Mouse (Mus musculus) MEL (cell line): ENCODE measurements around the gene C1qbp. TPM values are rescaled to one million over a fixed set of nuclear protein-coding genes. Genes with fewer than 3 reads are reported as not detected.
A peak's percentile ranks its signal among the peaks of the same experiment; 100 is the strongest.

Experiments
- DNase-seq: peaks from one replicate; pipeline ENCODE4 v3.0.0; 2011; ENCODE audit warnings: low read depth, low spot score
- H3K27ac ChIP-seq: 2 replicates; pipeline ENCODE4 v1.5.1; 2012; ENCODE audit warnings: low read depth, mild to moderate bottlenecking, control low read depth, low read length, moderate library complexity; ENCODE audit not compliant: control insufficient read depth
- H3K27me3 ChIP-seq, 2 experiments: fragments of 150-350 bp in 1 of 2; sonication (generic) in 1 of 2; 2 replicates each; pipeline ENCODE4 v1.6.1; 2012; ENCODE audit warnings: low read length in 2 of 2, mild to moderate bottlenecking in 2 of 2, improper control_type of control experiment in 1 of 2, moderate library complexity in 1 of 2; ENCODE audit not compliant: insufficient read depth in 2 of 2, control insufficient read depth in 1 of 2
- H3K36me3 ChIP-seq, 2 experiments: 2 replicates each; pipeline ENCODE4 v1.6.1; 2012 to 2014; ENCODE audit warnings: low read length in 2 of 2, improper control_type of control experiment in 1 of 2, inconsistent platforms in 1 of 2, mild to moderate bottlenecking in 1 of 2; ENCODE audit not compliant: insufficient read depth in 2 of 2, control insufficient read depth in 1 of 2
- H3K4me1 ChIP-seq, 2 experiments: fragments of 150-350 bp in 1 of 2; sonication (generic) in 1 of 2; 2 replicates each; pipeline ENCODE4 v1.6.1; 2012; ENCODE audit warnings: low read length in 2 of 2, improper control_type of control experiment in 1 of 2, mild to moderate bottlenecking in 1 of 2; ENCODE audit not compliant: insufficient read depth in 2 of 2, control insufficient read depth in 1 of 2
- H3K4me3 ChIP-seq, 2 experiments: fragments of 150-350 bp in 1 of 2; sonication (generic) in 1 of 2; 2 replicates each; pipeline ENCODE4 v1.5.1; 2012; ENCODE audit warnings: low read depth in 2 of 2, low read length in 2 of 2, mild to moderate bottlenecking in 2 of 2, moderate library complexity in 2 of 2, control low read depth in 1 of 2, improper control_type of control experiment in 1 of 2; ENCODE audit not compliant: control insufficient read depth in 1 of 2, insufficient read depth in 1 of 2
- H3K79me2 ChIP-seq: 2 replicates; pipeline ENCODE4 v1.6.1; 2012; ENCODE audit warnings: mild to moderate bottlenecking, low read length, moderate library complexity; ENCODE audit not compliant: control insufficient read depth, poor library complexity, insufficient read depth
- H3K9ac ChIP-seq: 2 replicates; pipeline ENCODE4 v1.6.1; 2012; ENCODE audit warnings: low read depth, mild to moderate bottlenecking, control low read depth, low read length, moderate library complexity; ENCODE audit not compliant: control insufficient read depth, poor library complexity, severe bottlenecking
- H3K9me3 ChIP-seq: fragments of 150-350 bp; sonication (generic); replicated peaks from 2 replicates; pipeline ENCODE4 v1.6.1; 2012; ENCODE audit warnings: mild to moderate bottlenecking, low read length, improper control_type of control experiment, moderate library complexity; ENCODE audit not compliant: insufficient read depth
- CTCF ChIP-seq, 3 experiments: IDR thresholded peaks in 2 of 3; conservative IDR thresholded peaks in 1 of 3; 2 replicates each; pipeline ENCODE4 v1.5.1; 2011 to 2012; ENCODE audit warnings: low read length in 3 of 3, low read depth in 2 of 3, mild to moderate bottlenecking in 2 of 3, improper control_type of control experiment in 1 of 3, inconsistent platforms in 1 of 3, mixed read lengths in 1 of 3, moderate library complexity in 1 of 3; ENCODE audit not compliant: control insufficient read depth in 1 of 3, insufficient read depth in 1 of 3, poor library complexity in 1 of 3, severe bottlenecking in 1 of 3
- ETS1 ChIP-seq: IDR thresholded peaks from 2 replicates; pipeline ENCODE4 v1.6.1; 2012; ENCODE audit warnings: low read depth, mild to moderate bottlenecking, inconsistent platforms, low read length, improper control_type of control experiment, moderate library complexity
- GABPA ChIP-seq: IDR thresholded peaks from 2 replicates; pipeline ENCODE4 v1.6.1; 2012; ENCODE audit warnings: low read depth, mild to moderate bottlenecking, inconsistent platforms, low read length, improper control_type of control experiment, moderate library complexity
- GATA1 ChIP-seq: IDR thresholded peaks from 2 replicates; pipeline ENCODE4 v1.6.1; 2011; ENCODE audit warnings: low read depth, low read length, improper control_type of control experiment
- HCFC1 ChIP-seq: IDR thresholded peaks from 2 replicates; pipeline ENCODE4 v1.6.1; 2012; ENCODE audit warnings: low read depth, mild to moderate bottlenecking, inconsistent platforms, low read length, improper control_type of control experiment, moderate library complexity
- KAT2A ChIP-seq: conservative IDR thresholded peaks from 2 replicates; pipeline ENCODE4 v1.6.1; 2012; ENCODE audit warnings: low read depth, low read length, improper control_type of control experiment, inconsistent platforms
- MAFK ChIP-seq: IDR thresholded peaks from 2 replicates; pipeline ENCODE4 v1.6.1; 2011; ENCODE audit warnings: low read depth, mild to moderate bottlenecking, low read length, improper control_type of control experiment, borderline replicate concordance
- MAZ ChIP-seq: IDR thresholded peaks from 2 replicates; pipeline ENCODE4 v1.6.1; 2012; ENCODE audit warnings: low read depth, mild to moderate bottlenecking, inconsistent platforms, low read length, improper control_type of control experiment
- MYB ChIP-seq: IDR thresholded peaks from 2 replicates; pipeline ENCODE4 v1.6.1; 2011; ENCODE audit warnings: mild to moderate bottlenecking, low read depth, low read length, improper control_type of control experiment
- NELFE ChIP-seq: IDR thresholded peaks from 2 replicates; pipeline ENCODE4 v1.6.1; 2011; ENCODE audit warnings: low read depth, low read length, improper control_type of control experiment
- NRF1 ChIP-seq: IDR thresholded peaks from 2 replicates; pipeline ENCODE4 v1.6.1; 2014; ENCODE audit warnings: low read depth, mild to moderate bottlenecking, inconsistent platforms, low read length, improper control_type of control experiment, moderate library complexity; ENCODE audit not compliant: poor library complexity, insufficient read depth, severe bottlenecking
- POLR2A ChIP-seq, 2 experiments: IDR thresholded peaks; 2 replicates each; pipeline ENCODE4 v1.6.1; 2011 to 2012; ENCODE audit warnings: low read length in 2 of 2, mild to moderate bottlenecking in 2 of 2, control low read depth in 1 of 2, improper control_type of control experiment in 1 of 2, low read depth in 1 of 2, moderate library complexity in 1 of 2; ENCODE audit not compliant: control insufficient read depth in 1 of 2, insufficient read depth in 1 of 2, poor library complexity in 1 of 2
- POLR2AphosphoS2 ChIP-seq: IDR thresholded peaks from 2 replicates; pipeline ENCODE4 v1.6.1; 2011; ENCODE audit warnings: low read length, improper control_type of control experiment
- RAD21 ChIP-seq: IDR thresholded peaks from 2 replicates; pipeline ENCODE4 v1.6.1; 2011; ENCODE audit warnings: mild to moderate bottlenecking, low read depth, low read length, improper control_type of control experiment
- SIN3A ChIP-seq: IDR thresholded peaks from 2 replicates; pipeline ENCODE4 v1.6.1; 2012; ENCODE audit warnings: low read length, improper control_type of control experiment, inconsistent platforms
- SMC3 ChIP-seq: IDR thresholded peaks from 2 replicates; pipeline ENCODE4 v1.6.1; 2011; ENCODE audit warnings: low read depth, low read length, improper control_type of control experiment
- USF1 ChIP-seq: IDR thresholded peaks from 2 replicates; pipeline ENCODE4 v1.6.1; 2014; ENCODE audit warnings: low read depth, mild to moderate bottlenecking, inconsistent platforms, low read length, improper control_type of control experiment, moderate library complexity
- ZMIZ1 ChIP-seq: IDR thresholded peaks from 2 replicates; pipeline ENCODE4 v1.6.1; 2012; ENCODE audit warnings: low read depth, mild to moderate bottlenecking, inconsistent platforms, low read length, improper control_type of control experiment, moderate library complexity
- ZNF384 ChIP-seq: IDR thresholded peaks from 2 replicates; pipeline ENCODE4 v1.6.1; 2012; ENCODE audit warnings: low read depth, mild to moderate bottlenecking, inconsistent platforms, low read length, improper control_type of control experiment
- polyA plus RNA-seq, 2 experiments: library from polyadenylated mRNA; stranded (reverse) in 1 of 2; unstranded in 1 of 2; fragments of >175 nt in 1 of 2; fragments of >200 nt in 1 of 2; gene quantifications; 2 replicates each; pipeline versions ENCODE4 v1.2.1 to v1.2.4; 2012; ENCODE audit warnings: low replicate concordance in 2 of 2, low read depth in 1 of 2; ENCODE audit not compliant: insufficient read length in 2 of 2, insufficient read depth in 1 of 2, missing spikeins in 1 of 2
- total RNA-seq: library from RNA; depleted of rRNA; stranded (reverse); fragments of 300-350 nt; gene quantifications from 2 replicates; pipeline ENCODE4 v1.2.3, GENCODE M21; 2012

The C1qbp gene
- total and polyA plus RNA-seq, 3 experiments = 164 to 614 TPM; not detected in 1

GRCm38 (mm10) chr11:70980232-70980631, 2.6 kb downstream of the C1qbp start:
- DNase-seq = no peak
- Histone ChIP-seq H3K9ac (no peak overlapping the region), H3K36me3 (peaks cover 23 to 33% of the 10 kb centered on the region in 2 experiments), H3K79me2 (peaks cover 31% of the 10 kb centered on the region), H3K9me3 (no peaks in the 10 kb centered on the region), H3K27ac (no peak overlapping the region), H3K27me3 (no peaks in the 10 kb centered on the region), H3K4me1 (peaks cover 5 to 10% of the 10 kb centered on the region in 2 experiments), H3K4me3 (no peak overlapping the region)
- no peak for TF ChIP-seq CTCF (IDR thresholded peaks at IDR 0.05 in 2 of 3, conservative IDR thresholded peaks at IDR 0.05 in 1 of 3; ENCODE audit: control insufficient read depth in 1 of 3, insufficient read depth in 1 of 3, low read depth in 2 of 3, low read length in 3 of 3, poor library complexity in 1 of 3, severe bottlenecking in 1 of 3)
- no peak for TF ChIP-seq ETS1
- no peak for TF ChIP-seq MAZ
- TF ChIP-seq ZMIZ1 = peak; percentile 39; the same call in 1 of the 2 replicates
- no peak for TF ChIP-seq KAT2A
- 0 out of 2 replicates have a peak, but pooled peaks have one; percentile 11 for TF ChIP-seq GATA1
- no peak for TF ChIP-seq USF1
- TF ChIP-seq NRF1 = no peak
- TF ChIP-seq ZNF384 = no peak

- H3K27me3 ChIP-seq = no peaks in the 10 kb centered on the region
- no peak for DNase-seq
- TF ChIP-seq CTCF (IDR thresholded peaks at IDR 0.05 in 2 of 3, conservative IDR thresholded peaks at IDR 0.05 in 1 of 3; ENCODE audit: control insufficient read depth in 1 of 3, insufficient read depth in 1 of 3, low read depth in 2 of 3, low read length in 3 of 3, poor library complexity in 1 of 3, severe bottlenecking in 1 of 3) = no peak
- TF ChIP-seq SMC3 = peak; percentile 10; the same call in 1 of the 2 replicates
- peak in 1 of 2 experiments; percentile 53; a peak in 2 of 4 replicates for TF ChIP-seq POLR2A (IDR thresholded peaks at IDR 0.05; ENCODE audit: control insufficient read depth in 1 of 2, insufficient read depth in 1 of 2, low read depth in 1 of 2, low read length in 2 of 2, poor library complexity in 1 of 2)
- TF ChIP-seq POLR2AphosphoS2 = peak; percentile 85; the same call in 1 of the 2 replicates
- no peak overlapping the region for H3K4me3 ChIP-seq
- peaks cover 5 to 7% of the 10 kb centered on the region in 2 experiments for H3K4me1 ChIP-seq
- no peak overlapping the region for H3K9ac ChIP-seq
- peaks cover 23% of the 10 kb centered on the region for H3K79me2 ChIP-seq
- H3K9me3 ChIP-seq = no peaks in the 10 kb centered on the region
- peaks cover 20 to 32% of the 10 kb centered on the region in 2 experiments for H3K36me3 ChIP-seq
- no peak overlapping the region for H3K27ac ChIP-seq
Measured at GRCm38 (mm10) chr11:70977293-70977692, 5.5 kb downstream of the C1qbp start.

GRCm38 (mm10) chr11:70975193-70975592, 7.6 kb downstream of the C1qbp start:
- no peak for TF ChIP-seq SIN3A
- TF ChIP-seq GABPA = no peak
- TF ChIP-seq MYB = no peak
- TF ChIP-seq NELFE = no peak
- no peak for TF ChIP-seq HCFC1
- no peak for TF ChIP-seq MAZ
- TF ChIP-seq ZNF384 = 0 out of 2 replicates have a peak, but pooled peaks have one; percentile 20
- TF ChIP-seq ETS1 = peak; percentile 10; the same call in 1 of the 2 replicates
- no peak for TF ChIP-seq RAD21
- no peak for TF ChIP-seq MAFK
- Histone ChIP-seq H3K9me3 (no peaks in the 10 kb centered on the region), H3K36me3 (peaks cover 12 to 25% of the 10 kb centered on the region in 2 experiments), H3K4me3 (no peak overlapping the region), H3K27me3 (no peaks in the 10 kb centered on the region), H3K9ac (no peak overlapping the region), H3K79me2 (peaks cover 11% of the 10 kb centered on the region), H3K27ac (no peak overlapping the region), H3K4me1 (peaks cover 0 to 7% of the 10 kb centered on the region in 2 experiments; a peak in 2 of 4 replicates)
- peak; percentile 43 for DNase-seq
